Mouse (Mus musculus) testis, postnatal 10 days (tissue): ENCODE results near the gene Gpr19.
A peak's percentile ranks its signal among the peaks of the same experiment; 100 is the strongest.

Experiments
- DNase-seq: peaks from one replicate; pipeline ENCODE4 v3.0.0; 2021; ENCODE audit warnings: low spot score

The Gpr19 gene

DNA sequence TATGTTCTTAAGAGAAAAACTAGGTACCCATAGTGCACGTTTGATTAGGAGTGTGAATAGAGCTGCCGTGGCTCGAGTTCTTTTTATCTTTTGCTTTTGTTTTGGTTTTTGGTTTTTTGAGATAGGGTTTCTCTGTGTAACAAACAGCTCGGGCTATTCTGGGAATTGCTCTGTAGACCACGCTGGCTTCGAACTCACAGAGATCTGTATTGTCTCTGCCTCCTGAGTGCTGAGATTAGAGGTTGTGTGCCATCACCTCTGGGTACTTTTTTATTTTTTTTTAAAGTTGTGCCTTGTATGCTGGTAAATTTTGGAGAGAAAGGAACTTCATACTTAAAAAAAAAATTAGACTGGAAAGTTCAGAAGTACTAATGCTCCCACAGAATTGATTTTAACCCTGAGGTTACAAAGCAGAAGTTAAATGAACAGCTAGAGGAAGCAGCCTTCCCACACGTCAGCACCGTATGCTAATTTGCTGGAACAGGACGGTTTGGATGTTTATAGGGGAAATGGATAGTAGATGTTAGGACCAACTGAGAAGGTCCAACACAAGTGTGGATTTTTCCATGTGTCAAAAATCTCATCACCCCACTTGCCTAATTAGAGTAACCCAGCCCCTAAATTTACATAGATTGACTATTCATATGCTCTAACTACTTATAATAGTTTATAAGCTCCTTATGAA, 24.3 kb upstream of the Gpr19 start:
- no peak for DNase-seq

DNA sequence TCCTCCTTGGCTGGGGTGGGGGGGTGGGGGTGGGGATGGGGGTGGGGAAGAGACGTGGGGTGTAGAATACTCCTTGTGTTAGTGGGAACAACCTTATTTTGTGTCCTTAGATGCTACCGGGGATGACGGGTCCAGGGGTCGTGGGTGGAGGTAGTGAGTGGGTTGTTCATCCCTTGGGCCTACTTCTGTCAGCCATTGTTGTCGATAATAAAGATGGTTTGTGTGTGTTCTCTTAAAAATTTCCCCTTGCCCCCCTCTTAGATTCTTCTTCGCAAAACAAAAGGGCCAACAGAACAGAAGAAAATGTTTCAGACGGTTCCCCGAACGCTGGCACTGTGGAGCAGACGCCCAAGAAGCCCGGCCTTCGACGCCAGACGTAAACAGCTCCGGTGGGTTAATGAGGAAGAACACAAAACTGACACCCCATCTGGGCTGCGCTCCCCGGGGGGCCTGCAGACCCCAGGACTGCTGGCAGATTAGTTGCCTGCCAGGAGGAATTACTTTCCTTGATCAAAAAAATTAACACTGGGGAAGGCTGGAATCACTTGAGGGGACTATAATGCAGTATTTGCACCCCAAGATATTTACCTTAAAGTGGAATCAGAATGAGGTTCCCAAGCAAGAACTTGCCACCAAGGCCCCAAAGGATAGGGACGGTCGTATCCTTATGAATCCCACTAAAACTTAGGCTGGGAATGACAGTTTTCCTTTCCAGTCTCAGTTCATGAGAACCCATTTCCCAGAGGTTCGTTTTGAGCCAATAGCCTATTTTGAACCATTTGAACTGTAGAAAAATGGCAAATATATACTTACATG, 23.5 kb upstream of the Gpr19 start:
- no peak for DNase-seq

DNA sequence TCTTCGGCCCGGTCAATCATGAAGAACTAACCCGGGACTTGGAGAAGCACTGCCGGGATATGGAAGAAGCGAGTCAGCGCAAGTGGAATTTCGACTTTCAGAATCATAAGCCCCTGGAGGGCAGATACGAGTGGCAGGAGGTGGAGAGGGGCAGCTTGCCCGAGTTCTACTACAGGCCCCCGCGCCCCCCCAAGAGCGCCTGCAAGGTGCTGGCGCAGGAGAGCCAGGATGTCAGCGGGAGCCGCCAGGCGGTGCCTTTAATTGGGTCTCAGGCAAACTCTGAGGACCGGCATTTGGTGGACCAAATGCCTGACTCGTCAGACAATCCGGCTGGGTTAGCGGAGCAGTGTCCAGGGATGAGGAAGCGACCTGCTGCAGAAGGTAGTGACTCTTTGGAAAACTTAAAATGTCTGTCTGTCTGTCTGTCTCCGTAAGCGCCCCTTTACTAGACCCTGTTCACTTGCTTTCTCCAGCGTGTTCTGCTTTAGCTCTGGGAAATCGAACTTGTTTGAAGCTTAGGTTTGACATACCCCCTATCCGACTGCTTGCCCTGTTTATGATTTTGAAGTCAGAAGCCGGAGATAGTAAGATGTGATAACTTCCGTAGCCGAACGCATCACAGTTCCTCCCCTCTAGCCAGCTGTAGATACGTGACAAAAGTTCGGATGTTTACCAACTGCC, 22.8 kb upstream of the Gpr19 start:
- DNase-seq: peak; percentile 67

DNA sequence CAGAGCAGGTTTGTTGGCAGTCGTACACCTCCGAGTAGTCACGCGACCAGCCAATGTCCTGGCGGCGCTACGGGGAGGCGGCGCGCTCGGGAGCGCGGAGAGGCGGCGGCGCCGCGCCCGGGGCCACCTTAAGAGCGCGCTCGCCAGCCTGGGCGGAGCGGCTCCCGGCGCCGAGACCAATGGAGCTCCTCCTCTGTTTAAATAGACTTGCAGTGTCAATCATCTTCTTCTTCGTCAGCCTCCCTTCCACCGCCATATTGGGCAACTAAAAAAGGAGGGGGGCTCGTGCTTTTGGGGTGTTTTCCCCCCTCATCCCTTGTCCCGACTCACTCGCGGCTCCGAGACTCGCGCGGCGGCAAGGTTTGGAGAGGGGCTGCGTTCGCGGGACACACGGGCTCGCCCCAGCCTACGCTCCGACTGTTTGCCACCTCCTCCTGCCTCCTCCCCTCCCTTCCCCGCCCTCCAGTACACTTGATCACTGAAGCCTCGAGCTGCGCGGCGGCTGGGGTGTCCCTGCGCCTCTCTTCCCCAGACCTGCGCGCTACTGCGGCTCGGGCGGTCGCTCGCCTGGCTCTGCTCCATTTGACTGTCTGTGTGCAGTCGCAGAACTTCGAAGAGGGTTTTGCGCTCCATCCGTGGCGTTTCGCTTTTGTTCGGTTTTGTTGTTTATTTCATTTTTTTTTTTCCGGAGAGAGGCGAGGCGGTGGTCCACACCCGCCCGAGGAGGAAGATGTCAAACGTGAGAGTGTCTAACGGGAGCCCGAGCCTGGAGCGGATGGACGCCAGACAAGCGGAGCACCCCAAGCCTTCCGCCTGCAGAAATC, 22.0 kb upstream of the Gpr19 start, which contains the start of gene Cdkn1b:
TSS of gene Cdkn1b (plus strand) at position 212 of the 824 bp plus-strand sequence.
- DNase-seq: peak; percentile 88

DNA sequence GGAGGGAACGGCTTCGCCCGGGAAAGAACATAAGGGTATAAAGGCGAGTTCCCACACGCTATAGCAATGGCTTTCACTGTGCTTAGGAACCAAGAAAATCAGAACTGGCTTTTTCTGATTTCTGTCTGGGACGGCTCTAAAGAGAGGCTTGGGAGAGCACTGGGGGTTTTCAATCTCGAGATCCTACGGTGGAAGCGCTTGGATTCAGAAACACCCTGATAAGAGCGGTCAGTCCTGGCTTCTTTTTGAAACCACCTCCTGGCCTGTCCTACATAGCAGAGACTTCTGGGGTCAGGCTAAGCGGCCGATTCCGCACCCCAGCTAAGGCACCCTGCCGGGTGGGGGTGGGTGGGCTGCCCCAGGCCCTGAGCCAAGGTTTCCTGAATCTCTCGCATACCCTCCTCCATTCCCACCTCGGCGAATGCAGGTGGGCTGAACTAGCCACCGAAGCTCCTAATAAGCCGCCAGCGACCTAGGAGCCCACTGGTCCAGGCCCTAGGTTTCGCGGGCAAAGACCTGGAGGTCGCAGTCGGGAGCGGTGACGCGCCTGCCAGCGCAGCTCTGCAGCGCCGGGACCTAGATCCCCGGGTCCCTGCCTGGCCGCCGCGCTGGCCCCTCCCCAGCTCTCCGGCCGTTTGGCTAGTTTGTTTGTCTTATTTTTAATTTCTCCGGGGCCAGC, 21.3 kb upstream of the Gpr19 start:
- no peak for DNase-seq

DNA sequence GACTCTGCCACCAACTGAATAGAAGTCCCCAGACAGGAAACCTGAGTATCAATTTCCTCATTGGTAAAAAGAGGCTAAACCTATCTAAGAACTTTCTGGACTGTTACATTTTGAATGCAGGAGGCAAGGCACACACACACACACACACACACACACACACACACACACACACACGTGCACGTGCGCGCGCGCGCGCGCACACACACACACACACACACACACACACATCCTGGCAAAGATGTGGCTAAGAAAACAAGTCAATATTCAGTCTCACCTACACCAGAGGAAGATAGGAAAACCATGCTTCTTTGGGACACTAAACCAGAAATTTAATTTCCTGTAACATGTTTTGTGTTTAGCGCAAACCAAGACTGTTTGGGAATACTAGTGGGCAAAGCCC, 20.4 kb upstream of the Gpr19 start:
- DNase-seq: no peak

DNA sequence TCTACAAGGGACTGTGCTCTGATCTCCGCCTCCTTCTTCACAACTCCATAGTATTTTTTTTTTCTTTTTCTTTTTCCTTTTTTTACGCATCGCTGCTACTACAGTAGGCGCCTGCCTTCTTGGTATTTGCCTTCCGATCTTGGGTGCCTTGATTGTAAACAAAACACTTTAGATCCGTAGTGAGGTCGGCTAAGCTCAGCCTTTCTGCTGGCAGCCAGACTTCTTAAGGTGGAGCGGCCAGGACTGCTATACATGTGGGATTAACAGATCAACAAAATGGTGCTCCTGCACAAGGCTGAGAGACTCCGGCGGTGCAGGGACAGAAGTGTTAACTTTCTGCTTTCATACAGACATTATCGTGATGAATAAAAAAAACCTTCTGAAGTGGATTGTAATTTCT, 18.7 kb upstream of the Gpr19 start:
- DNase-seq: peak; percentile 60

DNA sequence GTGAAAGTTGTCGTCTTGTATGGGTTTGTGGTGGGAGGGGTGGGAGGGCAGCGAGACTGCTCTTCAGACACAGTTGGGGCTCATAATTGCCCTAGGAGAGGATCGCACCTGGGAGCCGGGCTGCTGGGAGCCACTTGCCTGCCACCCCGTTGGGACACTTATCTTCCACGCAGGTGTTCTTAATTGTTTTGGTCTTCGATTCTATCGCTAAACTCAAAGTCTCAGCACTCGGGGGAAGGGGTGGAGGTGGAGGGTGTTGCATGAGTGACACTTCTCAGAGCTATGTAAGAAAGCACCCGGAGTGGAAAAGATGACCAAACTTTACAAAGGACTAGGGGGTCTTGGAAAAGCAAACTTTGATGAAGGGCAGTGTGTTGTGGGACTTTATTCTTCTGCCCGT, 18.3 kb upstream of the Gpr19 start:
- DNase-seq: no peak

DNA sequence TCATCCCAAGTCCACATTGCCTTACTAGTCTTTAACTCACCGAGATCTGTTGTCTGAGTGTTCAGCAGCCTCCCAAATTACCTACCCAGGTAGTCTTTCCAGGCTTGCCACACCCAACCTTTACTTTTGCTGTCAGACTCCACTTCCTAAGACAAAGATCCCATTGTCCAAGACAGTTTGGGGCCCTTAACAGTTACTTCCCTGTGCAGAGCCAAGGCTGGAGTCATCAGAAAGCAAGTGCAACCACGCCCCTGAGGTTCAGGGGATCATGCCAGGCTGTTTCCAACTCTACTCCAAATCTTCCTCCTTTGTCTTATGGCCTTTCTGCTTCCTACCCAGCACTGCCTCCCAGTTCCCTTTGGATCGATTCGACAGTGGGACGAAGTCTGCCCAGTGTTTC, 16.1 kb upstream of the Gpr19 start:
- DNase-seq: no peak

DNA sequence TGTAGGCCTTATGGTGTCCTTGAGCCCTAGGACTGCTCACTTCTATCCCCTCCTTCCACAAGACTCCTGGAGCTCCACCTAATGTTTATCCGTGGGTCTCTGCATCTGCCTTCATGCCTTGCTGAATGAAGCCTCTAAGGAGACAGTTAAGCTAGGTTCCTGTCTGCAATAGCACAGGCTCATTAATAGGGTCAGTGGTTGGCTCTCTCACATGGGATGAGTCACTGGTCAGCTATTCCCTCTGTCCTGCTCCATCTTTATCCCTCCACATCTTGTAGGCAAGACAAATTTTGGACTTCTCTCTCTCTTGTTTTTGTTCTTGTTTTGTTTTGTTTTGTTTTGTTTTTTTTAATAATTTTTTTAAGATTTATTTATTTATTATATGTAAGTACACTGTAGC, 7.4 kb upstream of the Gpr19 start:
- DNase-seq: no peak

DNA sequence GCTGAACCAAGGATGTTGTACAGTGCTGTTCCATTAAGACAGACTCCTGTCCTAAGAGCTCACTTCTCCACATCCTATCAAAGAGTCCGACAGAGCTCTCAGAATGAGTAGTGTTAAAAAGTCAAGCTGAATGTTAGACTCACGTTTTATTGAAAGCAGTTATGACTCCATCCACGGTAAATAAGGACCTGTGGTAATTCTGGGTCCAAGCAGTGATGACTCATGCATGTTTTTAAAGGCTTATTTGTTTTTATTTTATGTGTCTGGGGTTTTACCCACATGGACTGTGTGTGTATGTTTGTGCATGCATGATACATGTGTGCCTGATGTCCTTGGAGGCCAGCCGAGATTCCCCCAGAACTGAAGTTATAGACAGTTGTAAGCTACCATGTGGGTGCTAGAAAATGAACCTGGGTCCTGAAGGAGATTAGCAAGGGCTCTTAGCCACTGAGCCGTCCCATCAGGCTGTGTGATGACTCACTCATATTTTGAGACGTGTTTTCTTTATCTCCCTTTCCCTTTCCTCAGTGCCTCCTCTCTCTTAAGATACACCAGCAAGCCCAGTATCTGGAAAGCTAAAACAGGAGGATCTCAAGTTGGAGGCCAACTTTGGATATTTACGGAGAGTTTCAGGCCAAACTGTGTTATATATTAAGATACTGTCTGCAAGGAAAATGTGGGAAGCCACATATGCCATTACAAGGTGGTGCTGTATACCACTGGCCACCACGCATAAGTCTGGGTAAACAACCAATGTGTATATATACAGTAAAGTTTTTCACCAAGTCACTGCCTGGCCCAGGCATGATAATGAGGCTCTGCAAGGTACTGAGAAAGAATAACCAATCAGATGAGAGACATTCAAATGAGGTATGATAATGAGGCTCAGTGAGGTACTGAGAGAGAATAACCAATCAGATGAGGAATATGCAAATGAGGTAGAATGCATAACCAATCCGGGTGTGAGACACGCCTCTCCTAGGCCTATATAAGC, 5.8 kb upstream of the Gpr19 start:
- DNase-seq: no peak

DNA sequence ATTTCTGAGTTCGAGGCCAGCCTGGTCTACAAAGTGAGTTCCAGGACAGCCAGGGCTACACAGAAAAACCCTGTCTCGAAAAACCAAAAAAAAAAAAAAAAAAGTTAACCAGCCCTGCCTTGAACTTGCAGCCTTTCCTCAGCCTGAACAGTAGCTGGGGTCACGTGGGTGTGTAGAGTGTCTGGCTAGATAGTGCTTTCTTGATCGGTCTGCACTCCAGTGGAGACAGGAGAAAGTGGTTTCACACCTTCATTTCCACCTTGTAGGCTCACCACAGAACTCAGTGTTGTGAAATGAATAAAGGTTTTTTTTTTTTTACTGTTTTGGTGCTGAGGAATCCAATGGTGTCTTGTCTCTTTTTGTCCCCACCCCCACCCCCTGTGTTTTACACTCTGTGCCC, 5.0 kb upstream of the Gpr19 start:
- DNase-seq: no peak

DNA sequence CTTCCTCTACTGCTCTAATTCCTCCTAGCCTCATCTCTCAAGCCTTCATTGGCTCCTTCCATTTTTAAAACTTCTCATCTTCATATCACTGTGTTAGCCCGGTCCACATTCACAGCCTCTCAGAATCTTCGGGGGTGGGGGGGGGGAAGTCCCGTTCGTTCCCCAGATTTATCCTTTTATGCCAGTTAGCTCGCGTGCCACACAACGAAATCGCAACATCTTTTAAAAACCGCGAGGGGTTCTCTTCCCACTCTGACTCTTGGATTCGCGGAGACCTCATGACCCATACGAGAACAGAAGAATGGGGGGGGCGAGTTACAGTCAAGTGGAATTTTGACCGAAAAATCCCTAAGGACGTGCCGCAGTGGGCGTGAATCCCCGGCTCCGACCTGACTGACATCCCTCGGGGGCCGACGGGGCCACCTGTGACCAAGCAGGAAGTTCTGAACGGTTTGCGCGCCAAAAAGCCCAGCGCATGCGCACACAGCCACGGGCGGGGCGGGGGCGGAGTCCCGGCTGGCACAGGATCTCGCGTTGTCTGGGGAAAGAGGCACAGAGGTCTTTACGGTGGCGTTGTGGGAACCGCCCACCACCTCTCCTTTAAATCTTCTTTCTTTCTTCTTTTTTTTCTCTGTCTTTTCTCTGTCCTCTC, 809 bp downstream of the Gpr19 start:
- DNase-seq: peak; percentile 98

DNA sequence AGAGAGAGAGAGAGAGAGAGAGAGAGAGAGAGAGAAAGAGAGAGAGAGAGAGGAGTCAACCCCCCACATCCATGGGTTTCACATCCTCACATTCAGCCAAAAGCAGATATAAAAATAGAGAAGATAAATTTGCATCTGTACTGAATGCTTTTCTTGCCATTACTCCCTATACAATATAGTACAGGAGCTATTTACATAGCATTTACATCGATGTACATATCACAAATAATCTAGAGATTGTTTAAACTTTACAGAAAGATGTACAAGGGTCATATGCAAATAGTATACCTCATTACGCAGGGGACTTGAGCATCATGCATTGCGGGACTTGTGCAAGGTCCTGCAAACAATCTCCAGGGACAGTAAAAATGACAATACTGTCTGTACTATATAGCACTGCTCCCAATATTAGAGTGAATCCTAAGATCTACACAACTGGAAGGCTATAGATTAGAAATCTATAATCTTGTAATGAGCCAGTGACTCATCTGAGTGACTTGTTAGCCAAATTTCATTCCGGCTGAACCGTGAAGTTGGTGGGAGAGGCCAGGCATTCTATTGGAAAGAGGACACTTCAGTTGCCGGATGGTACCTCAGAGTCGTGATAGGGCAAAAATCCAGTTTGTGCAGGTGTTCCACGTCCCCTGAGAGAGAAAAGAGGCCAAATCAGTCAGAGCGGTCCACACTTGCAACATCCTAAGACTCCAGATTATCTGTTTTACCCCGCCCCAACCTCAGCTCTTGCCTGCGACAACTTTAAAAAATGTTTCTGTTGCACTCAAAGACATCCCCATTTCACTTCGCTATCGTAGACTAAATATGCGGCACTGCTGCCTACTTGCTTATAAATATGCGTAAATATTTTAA, 1.6 kb downstream of the Gpr19 start:
- no peak for DNase-seq

DNA sequence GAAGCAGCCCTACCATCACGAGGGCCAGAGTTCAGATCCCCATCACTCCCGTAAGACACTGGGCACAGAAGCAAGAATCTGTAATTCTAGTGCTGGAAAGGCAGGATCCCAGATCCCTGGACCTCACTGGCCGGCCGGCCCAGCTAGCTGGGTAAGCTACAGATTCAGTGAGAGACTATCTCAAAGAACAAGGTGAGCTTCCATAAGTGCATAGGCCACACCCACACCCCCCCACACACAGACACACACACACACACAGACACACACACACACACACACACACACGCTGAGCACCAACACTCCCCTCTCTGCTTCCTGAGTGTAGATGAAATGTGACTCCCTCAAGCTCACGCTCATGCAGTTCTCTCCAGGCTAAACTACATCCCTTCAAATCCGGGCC, 7.9 kb downstream of the Gpr19 start:
- DNase-seq: no peak

DNA sequence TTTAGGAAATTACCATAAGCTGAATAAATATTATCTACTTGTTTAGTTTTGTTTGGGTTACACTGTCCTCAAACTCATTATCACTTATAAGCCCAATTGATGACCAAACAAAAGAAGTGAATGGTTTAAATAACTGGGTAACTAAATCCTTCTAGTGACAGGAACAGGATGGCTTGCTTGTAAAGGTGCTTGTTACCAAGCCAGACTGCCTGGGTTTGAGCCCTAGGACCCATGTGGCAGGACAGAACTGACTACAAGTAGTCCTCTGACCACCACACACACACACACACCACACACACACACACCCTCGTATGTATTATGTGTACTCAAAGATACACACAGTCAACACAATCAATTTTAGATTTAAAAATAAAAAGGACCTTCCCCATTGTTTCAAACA, 8.6 kb downstream of the Gpr19 start:
- DNase-seq: no peak

DNA sequence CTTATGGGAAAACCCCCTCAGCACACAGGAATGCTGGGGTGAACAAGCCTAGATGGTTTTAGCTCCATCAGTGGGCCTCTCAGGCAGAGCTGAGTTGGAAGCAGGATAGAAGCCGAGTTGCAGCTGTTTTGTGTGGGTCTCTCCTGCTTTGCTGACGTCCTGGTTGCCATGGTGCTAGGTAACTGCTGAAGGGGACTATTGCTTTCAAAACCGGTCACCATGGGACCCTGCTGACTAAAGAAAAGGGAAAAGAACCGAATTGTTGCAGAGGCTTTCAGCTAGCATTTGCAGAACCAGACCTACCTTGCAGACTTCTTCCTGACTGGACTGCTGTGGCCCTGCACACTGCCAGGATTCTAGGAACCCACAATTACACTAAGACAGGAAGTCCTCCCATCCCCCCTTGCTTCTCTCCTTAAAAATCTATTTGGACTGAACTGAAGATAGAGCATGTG, 9.8 kb downstream of the Gpr19 start:
- DNase-seq: no peak

DNA sequence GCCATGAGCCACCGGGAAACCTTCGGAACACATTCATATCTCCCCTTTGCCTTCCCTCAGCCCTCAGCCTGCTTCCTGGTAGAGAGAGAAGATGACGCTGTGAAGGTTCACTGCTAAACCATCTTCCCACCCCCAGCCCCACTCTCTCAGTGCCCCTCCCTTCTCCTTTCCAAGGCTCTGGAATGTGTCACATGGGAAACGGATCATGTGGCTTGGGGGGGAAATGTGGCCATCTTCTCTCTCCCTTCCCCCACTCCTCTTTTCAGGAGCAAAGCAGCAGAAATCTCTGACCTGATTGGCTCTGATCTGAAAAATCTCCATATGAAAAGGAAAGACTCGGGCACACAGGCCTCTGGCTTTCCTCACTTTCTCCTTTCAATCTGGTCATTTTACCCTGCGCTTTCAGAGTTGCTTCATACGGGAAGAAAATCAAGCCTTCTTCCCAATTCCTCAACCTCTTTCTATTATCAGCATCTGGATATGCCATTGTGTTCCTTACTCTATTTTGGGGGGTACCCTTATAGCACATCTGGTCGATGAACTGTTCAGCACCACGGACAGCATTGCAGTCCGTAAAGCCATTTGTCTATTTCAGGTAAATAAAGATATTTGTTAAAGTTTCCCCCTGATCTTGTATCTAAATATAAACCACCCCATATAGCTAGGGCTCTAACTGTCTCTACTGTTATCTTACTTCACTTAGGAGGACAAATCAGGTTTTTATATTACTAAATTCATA, 10.5 kb downstream of the Gpr19 start:
- DNase-seq: no peak
